Mouse (Mus musculus) monocyte, adult 59 days (primary cell): ENCODE data around the gene Gm21188. TPM values are rescaled to one million over a fixed set of nuclear protein-coding genes. Genes with fewer than 3 reads are reported as not detected.

Source experiments
- total RNA-seq, 2 experiments: library from RNA; stranded (reverse); gene quantifications; one replicate each; pipeline ENCODE4 v1.2.4; 2023

The Gm21188 gene
- total RNA-seq: 100 to 1,000 TPM; 140 to 176 TPM

GRCm38 (mm10) chr13:120052085-120052484, at the start of gene Gm21188:
Gene Gm21188, minus strand, starts transcription at chr13:120052194.

GRCm38 (mm10) chr13:120026911-120027310, 25.1 kb downstream of the Gm21188 start, which contains the start of gene Gm36079:
Gene Gm36079, minus strand, starts transcription at chr13:120027011.

Other genes with a start within 250 kb of the Gm21188 start
- gene AF067063, start 222.0 kb downstream of the Gm21188 start, total RNA-seq: not detected
- not detected for gene D13Ertd608e, start 216.2 kb downstream of the Gm21188 start, total RNA-seq
- not detected for gene Tcstv1, start 157.4 kb downstream of the Gm21188 start, total RNA-seq
- gene Gm21761, start 122.9 kb downstream of the Gm21188 start, total RNA-seq: not detected
- not detected for gene B020031M17Rik, start 101.4 kb downstream of the Gm21188 start, total RNA-seq
- 1 to 10 TPM; 1.6 to 2.9 TPM for gene Gm36079, start 25.2 kb downstream of the Gm21188 start, total RNA-seq
- not detected for gene Gm20767, start 88.1 kb upstream of the Gm21188 start, total RNA-seq
- not detected for gene Gm21818, start 120.2 kb upstream of the Gm21188 start, total RNA-seq
- gene Gm21762, start 163.8 kb upstream of the Gm21188 start, total RNA-seq: not detected
- gene Gm21731, start 186.9 kb upstream of the Gm21188 start, total RNA-seq: not detected
- gene AF067061, start 210.9 kb upstream of the Gm21188 start, total RNA-seq: not detected
- gene BC147527, start 248.2 kb upstream of the Gm21188 start, total RNA-seq: 10 to 100 TPM; 10.2 to 13.1 TPM